Mouse (Mus musculus): ENCODE measurements around the gene Adprh. TPM values are rescaled to one million over a fixed set of nuclear protein-coding genes. Genes with fewer than 3 reads are reported as not detected.

Adprh gene
- polyA plus RNA-seq, 1 experiment: 20.2 TPM

- Histone ChIP-seq H3K36me3 (ENCODE audit: control insufficient read depth, insufficient read depth, low read length) (no peaks in the 10 kb centered on the region), H3K4me1 (ENCODE audit: control insufficient read depth, insufficient read depth, insufficient read length, low read length) (peaks cover 7% of the 10 kb centered on the region), H3K27ac (ENCODE audit: insufficient read depth, low read depth, low read length) (no peak overlapping the region), H3K27me3 (ENCODE audit: control insufficient read depth, insufficient read depth, low read length) (no peaks in the 10 kb centered on the region), H3K4me3 (ENCODE audit: low read depth, low read length) (no peak overlapping the region)
- TF ChIP-seq POLR2A (IDR thresholded peaks at IDR 0.05; ENCODE audit: low read depth, low read length): no peak
- no peak for TF ChIP-seq CTCF (IDR thresholded peaks at IDR 0.05; ENCODE audit: extremely low read depth, insufficient read length, insufficient replicate concordance, low read depth, low read length)
- 80% methylated on average over 5 of the region's 5 CpGs for WGBS
Observed at GRCm38 (mm10) chr16:38406293-38406692, 46.2 kb downstream of the Adprh start.

- Histone ChIP-seq H3K27ac (ENCODE audit: insufficient read depth, low read depth, low read length) (no peak overlapping the region), H3K4me1 (ENCODE audit: control insufficient read depth, insufficient read depth, insufficient read length, low read length) (peaks cover 9% of the 10 kb centered on the region), H3K4me3 (ENCODE audit: low read depth, low read length) (no peak overlapping the region), H3K36me3 (ENCODE audit: control insufficient read depth, insufficient read depth, low read length) (no peaks in the 10 kb centered on the region), H3K27me3 (ENCODE audit: control insufficient read depth, insufficient read depth, low read length) (no peaks in the 10 kb centered on the region)
- 77% methylated on average over 7 of the region's 7 CpGs for WGBS
- no peak for TF ChIP-seq CTCF (IDR thresholded peaks at IDR 0.05; ENCODE audit: extremely low read depth, insufficient read length, insufficient replicate concordance, low read depth, low read length)
- no peak for TF ChIP-seq POLR2A (IDR thresholded peaks at IDR 0.05; ENCODE audit: low read depth, low read length)
Observed at GRCm38 (mm10) chr16:38403639-38404038, 48.9 kb downstream of the Adprh start.

GRCm38 (mm10) chr16:38401468-38401867, 51.0 kb downstream of the Adprh start:
- Histone ChIP-seq H3K36me3 (ENCODE audit: control insufficient read depth, insufficient read depth, low read length) (no peaks in the 10 kb centered on the region), H3K4me1 (ENCODE audit: control insufficient read depth, insufficient read depth, insufficient read length, low read length) (peaks cover 6% of the 10 kb centered on the region), H3K27me3 (ENCODE audit: control insufficient read depth, insufficient read depth, low read length) (no peaks in the 10 kb centered on the region), H3K4me3 (ENCODE audit: low read depth, low read length) (no peak overlapping the region), H3K27ac (ENCODE audit: insufficient read depth, low read depth, low read length) (no peak overlapping the region)
- 78% methylated on average over 6 of the region's 6 CpGs for WGBS
- no peak for TF ChIP-seq CTCF (IDR thresholded peaks at IDR 0.05; ENCODE audit: extremely low read depth, insufficient read length, insufficient replicate concordance, low read depth, low read length)
- TF ChIP-seq POLR2A (IDR thresholded peaks at IDR 0.05; ENCODE audit: low read depth, low read length): no peak

GRCm38 (mm10) chr16:38400311-38400960, 52.1 kb downstream of the Adprh start:
- H3K27me3 ChIP-seq (ENCODE audit: control insufficient read depth, insufficient read depth, low read length): no peaks in the 10 kb centered on the region
- H3K36me3 ChIP-seq (ENCODE audit: control insufficient read depth, insufficient read depth, low read length): no peaks in the 10 kb centered on the region
- H3K27ac ChIP-seq (ENCODE audit: insufficient read depth, low read depth, low read length): no peak overlapping the region
- no peak overlapping the region for H3K4me3 ChIP-seq (ENCODE audit: low read depth, low read length)
- WGBS: 76% methylated on average over 9 of the region's 9 CpGs
- H3K4me1 ChIP-seq (ENCODE audit: control insufficient read depth, insufficient read depth, insufficient read length, low read length): peaks cover 2% of the 10 kb centered on the region; the same call in 1 of the 2 replicates
- no peak for TF ChIP-seq POLR2A (IDR thresholded peaks at IDR 0.05; ENCODE audit: low read depth, low read length)
- no peak for TF ChIP-seq CTCF (IDR thresholded peaks at IDR 0.05; ENCODE audit: extremely low read depth, insufficient read length, insufficient replicate concordance, low read depth, low read length)

- Histone ChIP-seq H3K27ac (ENCODE audit: insufficient read depth, low read depth, low read length) (peak overlapping the region; percentile 28; the same call in 1 of the 2 replicates), H3K4me1 (ENCODE audit: control insufficient read depth, insufficient read depth, insufficient read length, low read length) (peaks cover 2% of the 10 kb centered on the region; the same call in 1 of the 2 replicates), H3K27me3 (ENCODE audit: control insufficient read depth, insufficient read depth, low read length) (no peaks in the 10 kb centered on the region), H3K36me3 (ENCODE audit: control insufficient read depth, insufficient read depth, low read length) (no peaks in the 10 kb centered on the region), H3K4me3 (ENCODE audit: low read depth, low read length) (peak overlapping the region; percentile 38)
- TF ChIP-seq POLR2A (IDR thresholded peaks at IDR 0.05; ENCODE audit: low read depth, low read length): no peak
- TF ChIP-seq CTCF (IDR thresholded peaks at IDR 0.05; ENCODE audit: extremely low read depth, insufficient read length, insufficient replicate concordance, low read depth, low read length): no peak
- 39% methylated on average over 17 of the region's 17 CpGs for WGBS
Observed at GRCm38 (mm10) chr16:38399531-38400231, 52.8 kb downstream of the Adprh start.

- 77% methylated on average over 3 of the region's 3 CpGs for WGBS
Observed at GRCm38 (mm10) chr16:38399076-38399475, 53.4 kb downstream of the Adprh start.

GRCm38 (mm10) chr16:38398266-38398665, 54.2 kb downstream of the Adprh start:
- H3K4me1 ChIP-seq (ENCODE audit: control insufficient read depth, insufficient read depth, insufficient read length, low read length): peaks cover 2% of the 10 kb centered on the region; the same call in 1 of the 2 replicates
- no peak overlapping the region for H3K27ac ChIP-seq (ENCODE audit: insufficient read depth, low read depth, low read length)
- H3K4me3 ChIP-seq (ENCODE audit: low read depth, low read length): no peak overlapping the region
- H3K36me3 ChIP-seq (ENCODE audit: control insufficient read depth, insufficient read depth, low read length): no peaks in the 10 kb centered on the region
- no peaks in the 10 kb centered on the region for H3K27me3 ChIP-seq (ENCODE audit: control insufficient read depth, insufficient read depth, low read length)
- TF ChIP-seq CTCF (IDR thresholded peaks at IDR 0.05; ENCODE audit: extremely low read depth, insufficient read length, insufficient replicate concordance, low read depth, low read length): no peak
- no peak for TF ChIP-seq POLR2A (IDR thresholded peaks at IDR 0.05; ENCODE audit: low read depth, low read length)
- WGBS: 69% methylated on average over 6 of the region's 6 CpGs

More at GRCm38 (mm10) chr16:38399076-38399475, 53.4 kb downstream of the Adprh start:
- TF ChIP-seq CTCF (IDR thresholded peaks at IDR 0.05; ENCODE audit: extremely low read depth, insufficient read length, insufficient replicate concordance, low read depth, low read length): no peak
- no peak for TF ChIP-seq POLR2A (IDR thresholded peaks at IDR 0.05; ENCODE audit: low read depth, low read length)
- Histone ChIP-seq H3K4me3 (ENCODE audit: low read depth, low read length) (no peak overlapping the region), H3K27ac (ENCODE audit: insufficient read depth, low read depth, low read length) (peak overlapping the region; percentile 15; the same call in 1 of the 2 replicates), H3K36me3 (ENCODE audit: control insufficient read depth, insufficient read depth, low read length) (no peaks in the 10 kb centered on the region), H3K27me3 (ENCODE audit: control insufficient read depth, insufficient read depth, low read length) (no peaks in the 10 kb centered on the region), H3K4me1 (ENCODE audit: control insufficient read depth, insufficient read depth, insufficient read length, low read length) (peaks cover 2% of the 10 kb centered on the region; the same call in 1 of the 2 replicates)
